Mouse (Mus musculus): ENCODE measurements around the gene Nfe2. TPM values are rescaled to one million over a fixed set of nuclear protein-coding genes. Genes with fewer than 3 reads are reported as not detected.
"Not testable (repeated sequence)": the region's sequence is repeated elsewhere in the genome, so short reads cannot be mapped to it uniquely, and the experiment has no call there.

The Nfe2 gene
- polyA plus RNA-seq, 1 experiment: 0.39 TPM

DNA sequence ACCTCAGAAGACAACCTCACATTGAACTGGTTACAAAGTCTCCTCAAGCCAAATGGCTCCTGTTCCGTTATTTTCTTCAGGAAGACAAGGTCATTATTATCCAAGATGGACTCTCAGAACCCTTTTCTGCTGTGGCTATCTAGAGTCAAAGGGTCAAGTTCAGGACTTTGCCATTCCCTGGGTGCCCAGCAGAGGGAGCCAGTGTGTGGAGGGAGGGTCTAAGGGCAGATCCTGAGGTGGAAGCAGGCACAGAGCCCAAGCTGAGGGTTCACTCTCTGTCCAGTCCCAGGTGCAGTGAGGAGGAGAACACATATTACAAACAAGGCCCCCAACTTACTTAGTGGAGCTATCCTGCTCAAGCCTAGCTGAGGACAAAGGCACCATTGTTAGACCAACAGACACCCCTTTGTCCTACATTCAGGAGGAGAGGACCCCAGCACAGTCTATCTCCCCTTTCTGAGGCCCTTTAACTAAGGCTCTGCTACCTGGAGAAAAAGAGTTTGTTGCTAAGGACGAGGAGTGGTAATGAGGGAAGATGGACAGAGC, 7.9 kb downstream of the Nfe2 start:
- peaks cover 36% of the 10 kb centered on the region for H3K36me3 ChIP-seq (ENCODE audit: control insufficient read depth, insufficient read depth, low read length)
- 16% methylated on average over 2 of the region's 2 CpGs for WGBS
- TF ChIP-seq CTCF (IDR thresholded peaks at IDR 0.05; ENCODE audit: extremely low read depth, insufficient read length, insufficient replicate concordance, low read depth, low read length) (peak; percentile 96; the same call in 1 of the 2 replicates), POLR2A (IDR thresholded peaks at IDR 0.05; ENCODE audit: low read depth, low read length) (no peak)
- no peak overlapping the region for H3K27ac ChIP-seq (ENCODE audit: insufficient read depth, low read depth, low read length)
- H3K4me1 ChIP-seq (ENCODE audit: control insufficient read depth, insufficient read depth, insufficient read length, low read length): peaks cover 3% of the 10 kb centered on the region
- no peak overlapping the region for H3K4me3 ChIP-seq (ENCODE audit: low read depth, low read length)
- no peaks in the 10 kb centered on the region for H3K27me3 ChIP-seq (ENCODE audit: control insufficient read depth, insufficient read depth, low read length)

DNA sequence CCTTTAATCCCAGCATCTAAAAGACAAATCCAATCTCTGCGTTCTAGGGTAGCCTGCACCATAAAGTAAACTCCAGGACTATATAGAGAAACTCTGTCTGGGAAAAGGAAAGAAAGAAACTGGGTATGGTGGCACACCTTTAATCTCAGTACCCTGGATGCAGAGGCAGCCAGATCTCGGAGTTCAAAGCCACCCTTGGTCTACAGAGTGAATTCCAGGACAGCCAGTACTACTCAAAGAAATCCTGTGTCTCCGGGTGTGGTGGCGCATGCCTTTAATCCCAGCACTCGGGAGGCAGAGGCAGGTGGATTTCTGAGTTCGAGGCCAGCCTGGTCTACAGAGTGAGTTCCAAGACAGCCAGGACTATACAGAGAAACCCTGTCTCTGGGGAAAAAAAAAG, 8.7 kb downstream of the Nfe2 start:
- WGBS: 70% methylated on average over 6 of the region's 6 CpGs
- not testable (repeated sequence) for H3K4me1 ChIP-seq (ENCODE audit: control insufficient read depth, insufficient read depth, insufficient read length, low read length); H3K4me3 ChIP-seq (ENCODE audit: low read depth, low read length); H3K27me3 ChIP-seq (ENCODE audit: control insufficient read depth, insufficient read depth, low read length); H3K27ac ChIP-seq (ENCODE audit: insufficient read depth, low read depth, low read length)
- H3K36me3 ChIP-seq (ENCODE audit: control insufficient read depth, insufficient read depth, low read length): peaks cover 40% of the 10 kb centered on the region

DNA sequence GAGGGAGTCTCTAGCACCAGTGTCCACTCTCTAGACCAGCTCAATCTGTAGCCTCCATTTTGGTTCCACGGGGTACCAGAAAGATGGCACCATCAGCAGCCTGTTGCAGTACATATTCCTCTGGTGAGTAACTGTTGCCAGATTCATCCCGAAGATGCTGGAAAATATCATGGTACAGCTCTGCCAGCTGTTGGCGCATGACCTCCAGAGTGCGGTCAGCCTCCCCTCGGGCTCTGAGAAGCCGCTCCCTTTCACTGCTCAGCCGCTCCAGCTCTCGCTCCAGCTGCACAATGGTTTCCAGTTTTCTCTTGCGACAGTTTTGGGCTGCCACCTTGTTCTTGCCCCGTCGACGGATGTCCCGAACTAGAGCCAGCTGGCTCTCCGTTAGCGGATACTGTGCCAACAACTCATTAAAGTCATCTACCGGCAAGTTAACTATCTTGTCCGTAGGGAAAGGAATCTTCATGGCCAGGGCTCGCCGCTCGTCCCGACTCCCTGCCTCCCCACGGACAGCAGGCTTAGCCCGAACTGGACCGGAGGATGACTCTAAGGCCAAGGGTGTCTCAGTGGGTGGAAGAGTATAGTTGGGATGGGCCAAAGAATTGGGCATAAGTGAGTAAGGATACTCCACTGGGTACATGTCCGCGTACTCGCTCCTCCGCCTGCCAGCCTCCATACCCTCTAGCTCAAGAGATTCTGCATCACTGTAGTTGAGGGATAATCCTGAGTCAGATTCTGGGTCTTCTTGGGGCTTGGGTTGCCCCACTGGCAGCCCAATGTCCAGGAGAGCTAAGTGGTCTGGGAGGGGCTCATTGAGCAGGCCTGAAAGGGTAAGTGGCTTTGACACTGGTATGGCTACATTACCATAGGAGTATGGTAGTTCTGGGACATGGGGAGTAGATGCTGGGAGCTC, 9.5 kb downstream of the Nfe2 start:
- H3K27ac ChIP-seq (ENCODE audit: insufficient read depth, low read depth, low read length): no peak overlapping the region
- peaks cover 43% of the 10 kb centered on the region for H3K36me3 ChIP-seq (ENCODE audit: control insufficient read depth, insufficient read depth, low read length)
- no peak overlapping the region for H3K4me3 ChIP-seq (ENCODE audit: low read depth, low read length)
- TF ChIP-seq CTCF (IDR thresholded peaks at IDR 0.05; ENCODE audit: extremely low read depth, insufficient read length, insufficient replicate concordance, low read depth, low read length) (no peak), POLR2A (IDR thresholded peaks at IDR 0.05; ENCODE audit: low read depth, low read length) (no peak)
- WGBS: 83% methylated on average over 28 of the region's 28 CpGs
- H3K4me1 ChIP-seq (ENCODE audit: control insufficient read depth, insufficient read depth, insufficient read length, low read length): no peaks in the 10 kb centered on the region
- no peaks in the 10 kb centered on the region for H3K27me3 ChIP-seq (ENCODE audit: control insufficient read depth, insufficient read depth, low read length)

DNA sequence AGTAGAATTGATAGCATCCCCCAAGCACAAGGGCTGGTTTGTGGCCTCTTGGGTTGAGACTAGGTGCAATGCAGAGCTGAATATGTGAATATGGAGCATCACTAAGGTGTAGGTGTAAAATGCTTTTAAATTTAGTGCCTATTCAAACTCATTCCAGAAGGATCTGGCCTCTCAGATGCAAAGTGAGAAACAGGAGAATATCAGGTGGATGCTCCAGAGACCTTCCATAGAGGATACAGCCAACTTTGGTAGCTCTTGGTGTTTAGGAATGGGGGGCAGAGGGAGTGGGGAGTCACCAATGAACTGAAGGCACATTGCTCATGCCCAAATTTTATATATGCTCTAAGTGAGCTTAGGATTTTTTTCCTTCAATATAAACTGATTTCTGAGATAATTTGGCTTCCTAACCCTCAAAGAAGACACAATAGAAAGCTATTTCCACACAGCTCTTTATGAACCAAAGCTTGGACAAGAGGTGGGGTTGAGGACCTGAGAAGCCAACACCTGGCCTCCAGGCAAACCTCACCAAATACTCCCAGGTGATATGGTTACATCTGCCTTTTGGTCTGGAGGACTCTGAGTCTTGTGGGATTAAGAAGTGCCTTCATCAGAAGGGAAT, 10.3 kb downstream of the Nfe2 start:
- Histone ChIP-seq H3K27me3 (ENCODE audit: control insufficient read depth, insufficient read depth, low read length) (no peaks in the 10 kb centered on the region), H3K4me3 (ENCODE audit: low read depth, low read length) (no peak overlapping the region), H3K4me1 (ENCODE audit: control insufficient read depth, insufficient read depth, insufficient read length, low read length) (peaks cover 2% of the 10 kb centered on the region), H3K36me3 (ENCODE audit: control insufficient read depth, insufficient read depth, low read length) (peaks cover 50% of the 10 kb centered on the region), H3K27ac (ENCODE audit: insufficient read depth, low read depth, low read length) (no peak overlapping the region)
- TF ChIP-seq POLR2A (IDR thresholded peaks at IDR 0.05; ENCODE audit: low read depth, low read length): no peak
- TF ChIP-seq CTCF (IDR thresholded peaks at IDR 0.05; ENCODE audit: extremely low read depth, insufficient read length, insufficient replicate concordance, low read depth, low read length): no peak

DNA sequence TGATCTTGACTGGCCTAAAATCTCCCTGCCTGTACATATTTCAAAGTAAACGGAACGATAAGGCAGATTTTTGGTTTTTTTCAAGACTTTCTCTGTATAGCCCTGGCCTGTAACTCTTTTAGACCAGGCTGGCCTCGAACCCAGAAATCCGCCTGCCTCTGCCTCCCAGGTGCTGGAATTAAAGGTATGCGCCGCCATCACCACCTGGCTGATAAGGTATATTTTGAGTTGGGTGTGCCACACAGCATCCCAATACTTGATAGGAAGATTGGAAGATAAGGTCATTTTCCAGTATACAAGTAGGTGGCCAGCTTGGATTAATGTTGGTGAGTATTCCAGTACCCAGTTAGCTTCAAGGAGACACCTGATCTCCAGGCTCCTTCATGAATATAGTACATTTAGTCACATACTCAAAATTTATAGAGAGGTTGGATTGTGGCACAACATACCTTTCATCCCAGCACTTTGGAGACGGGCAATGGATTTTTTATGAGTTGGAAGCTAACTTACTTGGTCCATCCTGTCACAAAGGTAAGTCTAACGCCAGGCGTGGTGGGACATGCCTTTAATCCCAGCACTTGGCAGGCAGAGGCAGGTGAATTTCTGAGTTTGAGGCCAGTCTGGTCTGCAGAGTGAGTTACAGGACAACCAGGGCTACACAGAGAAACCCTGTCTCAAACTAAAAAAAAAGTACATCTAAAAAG, 11.0 kb downstream of the Nfe2 start:
- Histone ChIP-seq H3K27me3 (ENCODE audit: control insufficient read depth, insufficient read depth, low read length) (no peaks in the 10 kb centered on the region), H3K36me3 (ENCODE audit: control insufficient read depth, insufficient read depth, low read length) (peaks cover 57% of the 10 kb centered on the region), H3K4me3 (ENCODE audit: low read depth, low read length) (no peak overlapping the region), H3K27ac (ENCODE audit: insufficient read depth, low read depth, low read length) (no peak overlapping the region), H3K4me1 (ENCODE audit: control insufficient read depth, insufficient read depth, insufficient read length, low read length) (peaks cover 4% of the 10 kb centered on the region)
- WGBS: 81% methylated on average over 9 of the region's 9 CpGs
- TF ChIP-seq CTCF (IDR thresholded peaks at IDR 0.05; ENCODE audit: extremely low read depth, insufficient read length, insufficient replicate concordance, low read depth, low read length) (no peak), POLR2A (IDR thresholded peaks at IDR 0.05; ENCODE audit: low read depth, low read length) (no peak)

DNA sequence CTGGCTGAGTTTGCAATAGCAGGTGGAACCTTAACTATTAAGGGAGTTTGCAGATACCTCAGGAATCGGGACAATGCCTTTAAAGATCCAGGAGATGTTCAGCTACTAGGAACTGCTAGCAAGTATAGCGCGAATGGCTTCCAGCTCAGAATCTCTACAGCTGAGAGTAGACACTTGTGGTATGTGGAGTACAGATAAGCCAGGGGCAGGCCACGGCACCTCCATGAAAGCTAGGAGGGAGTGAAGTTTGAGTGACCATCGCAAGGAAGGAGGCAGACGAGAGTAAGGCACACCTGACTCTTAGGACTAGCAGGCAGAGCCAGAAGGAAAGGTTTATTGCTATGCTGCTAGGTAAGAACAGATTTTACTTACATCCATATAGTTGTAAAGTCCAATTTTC, 12.6 kb downstream of the Nfe2 start:
- Histone ChIP-seq H3K36me3 (ENCODE audit: control insufficient read depth, insufficient read depth, low read length) (peaks cover 65% of the 10 kb centered on the region), H3K27ac (ENCODE audit: insufficient read depth, low read depth, low read length) (no peak overlapping the region), H3K4me1 (ENCODE audit: control insufficient read depth, insufficient read depth, insufficient read length, low read length) (peaks cover 4% of the 10 kb centered on the region), H3K27me3 (ENCODE audit: control insufficient read depth, insufficient read depth, low read length) (no peaks in the 10 kb centered on the region), H3K4me3 (ENCODE audit: low read depth, low read length) (no peak overlapping the region)
- TF ChIP-seq POLR2A (IDR thresholded peaks at IDR 0.05; ENCODE audit: low read depth, low read length): no peak
- TF ChIP-seq CTCF (IDR thresholded peaks at IDR 0.05; ENCODE audit: extremely low read depth, insufficient read length, insufficient replicate concordance, low read depth, low read length): 0 out of 2 replicates have a peak, but pooled peaks have one; percentile 4
- WGBS: 72% methylated on average over 6 of the region's 6 CpGs

DNA sequence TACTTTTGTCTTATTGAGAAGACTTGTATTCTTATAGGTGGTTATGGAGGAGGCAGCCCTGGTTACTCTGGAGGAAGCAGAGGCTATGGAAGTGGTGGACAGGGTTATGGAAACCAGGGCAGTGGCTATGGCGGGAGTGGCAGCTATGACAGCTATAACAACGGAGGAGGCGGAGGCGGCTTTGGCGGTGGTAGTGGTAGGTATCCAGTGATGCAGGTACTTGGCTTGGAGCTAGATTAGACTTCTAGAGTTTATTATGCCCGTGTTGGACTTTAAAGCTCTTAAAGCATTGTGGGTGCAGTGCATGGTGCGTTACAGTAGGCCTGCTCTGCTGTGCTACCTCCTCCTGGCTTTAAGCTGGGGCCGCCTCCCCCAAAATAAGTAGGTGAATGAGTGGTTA, 15.3 kb downstream of the Nfe2 start:
- TF ChIP-seq POLR2A (IDR thresholded peaks at IDR 0.05; ENCODE audit: low read depth, low read length) (no peak), CTCF (IDR thresholded peaks at IDR 0.05; ENCODE audit: extremely low read depth, insufficient read length, insufficient replicate concordance, low read depth, low read length) (no peak)
- Histone ChIP-seq H3K27ac (ENCODE audit: insufficient read depth, low read depth, low read length) (no peak overlapping the region), H3K4me3 (ENCODE audit: low read depth, low read length) (0 out of 2 replicates have a peak overlapping the region, but pooled peaks have one; percentile 8), H3K36me3 (ENCODE audit: control insufficient read depth, insufficient read depth, low read length) (peaks cover 53% of the 10 kb centered on the region), H3K27me3 (ENCODE audit: control insufficient read depth, insufficient read depth, low read length) (no peaks in the 10 kb centered on the region), H3K4me1 (ENCODE audit: control insufficient read depth, insufficient read depth, insufficient read length, low read length) (peaks cover 4% of the 10 kb centered on the region)
- WGBS: 19% methylated on average over 8 of the region's 8 CpGs

DNA sequence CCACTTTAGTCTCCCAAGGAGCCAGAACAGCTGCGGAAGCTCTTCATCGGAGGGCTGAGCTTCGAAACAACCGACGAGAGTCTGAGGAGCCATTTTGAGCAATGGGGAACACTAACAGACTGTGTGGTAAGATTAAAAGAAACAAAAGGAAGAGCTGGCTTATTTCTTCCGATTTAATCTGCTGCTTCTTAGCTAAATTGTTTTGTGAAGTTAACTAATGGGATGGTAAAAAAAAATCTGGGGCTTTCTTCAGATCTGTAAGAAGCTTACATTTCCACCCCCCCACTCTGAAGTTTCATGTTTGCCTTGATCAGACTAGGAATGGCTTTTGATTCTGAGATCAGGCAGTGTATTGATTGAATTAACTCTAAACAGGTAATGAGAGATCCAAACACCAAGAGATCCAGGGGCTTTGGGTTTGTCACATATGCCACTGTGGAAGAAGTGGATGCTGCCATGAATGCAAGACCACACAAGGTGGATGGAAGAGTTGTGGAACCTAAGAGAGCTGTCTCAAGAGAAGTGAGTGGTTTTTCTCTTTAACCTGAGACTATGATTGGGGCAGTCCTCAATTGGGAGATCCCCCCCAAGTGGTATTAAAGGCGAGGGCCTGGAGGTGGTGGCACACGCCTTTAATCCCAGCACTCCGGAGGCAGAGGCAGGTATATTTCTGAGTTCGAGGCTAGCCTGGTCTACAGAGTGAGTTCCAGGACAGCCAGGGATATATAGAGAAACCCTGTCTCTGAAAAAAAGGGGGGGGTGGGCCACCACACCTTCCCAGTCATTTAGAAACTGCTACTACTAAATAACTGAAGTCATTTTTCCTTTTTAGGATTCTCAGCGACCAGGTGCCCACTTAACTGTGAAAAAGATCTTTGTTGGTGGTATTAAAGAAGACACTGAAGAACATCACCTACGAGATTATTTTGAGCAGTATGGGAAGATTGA, 16.9 kb downstream of the Nfe2 start:
- WGBS: 3% methylated on average over 12 of the region's 12 CpGs

More for the DNA sequence above, 16.9 kb downstream of the Nfe2 start:
- Histone ChIP-seq H3K27ac (ENCODE audit: insufficient read depth, low read depth, low read length) (peak overlapping the region; percentile 88; the same call in 1 of the 2 replicates), H3K4me3 (ENCODE audit: low read depth, low read length) (peak overlapping the region; percentile 80), H3K36me3 (ENCODE audit: control insufficient read depth, insufficient read depth, low read length) (peaks cover 38% of the 10 kb centered on the region)
- not testable (repeated sequence) for H3K27me3 ChIP-seq (ENCODE audit: control insufficient read depth, insufficient read depth, low read length); H3K4me1 ChIP-seq (ENCODE audit: control insufficient read depth, insufficient read depth, insufficient read length, low read length)
